Mouse (Mus musculus): ENCODE data around the gene Nono.

The Nono gene

GRCm38 (mm10) chrX:101429142-101429949 lies at the start of gene Nono:
TSS of gene Nono (plus strand) at chrX:101429318.
- DNase-seq (ENCODE audit: low spot score): peak; percentile 93

DNA sequence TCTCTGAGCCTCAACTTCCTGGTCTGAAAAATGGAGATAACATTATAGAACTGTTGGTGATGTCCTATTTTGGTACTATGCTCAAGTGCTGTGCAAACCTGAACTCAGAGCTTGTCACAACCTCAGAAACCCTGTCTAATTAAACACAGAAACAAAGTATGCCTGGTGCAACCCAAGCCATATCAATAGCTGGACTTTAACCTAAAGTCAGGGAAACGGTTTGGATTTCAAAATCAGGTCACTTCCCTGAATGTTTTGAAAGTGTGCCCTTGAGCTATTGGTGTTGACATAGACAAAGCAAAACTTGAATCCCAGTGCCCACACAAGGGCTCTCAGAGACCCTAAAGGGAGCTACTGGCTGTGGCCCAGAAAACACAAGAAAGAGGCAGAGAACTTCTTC lies 49.4 kb upstream of the Nono start:
- no peak for DNase-seq (ENCODE audit: low spot score)

DNA sequence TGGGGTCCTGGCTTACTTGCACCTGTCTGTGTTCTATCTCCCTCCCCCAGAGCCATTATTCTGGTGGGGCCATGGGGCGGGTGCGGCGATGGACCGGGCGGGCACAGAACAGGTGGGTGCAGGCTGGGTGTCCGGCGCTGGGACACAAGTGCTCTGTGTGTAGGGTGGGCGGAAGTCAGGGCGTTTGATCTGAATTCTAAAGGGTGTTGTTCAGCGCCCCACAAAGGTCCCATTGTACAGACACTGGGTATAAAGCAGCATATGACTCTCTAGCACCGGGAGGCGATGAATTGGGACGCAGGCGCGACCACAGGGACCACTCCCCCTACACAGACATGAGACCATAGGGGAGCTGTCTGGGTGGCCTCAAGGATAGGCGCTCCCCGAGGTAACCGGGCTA lies 45.7 kb upstream of the Nono start:
- DNase-seq (ENCODE audit: low spot score): no peak

DNA sequence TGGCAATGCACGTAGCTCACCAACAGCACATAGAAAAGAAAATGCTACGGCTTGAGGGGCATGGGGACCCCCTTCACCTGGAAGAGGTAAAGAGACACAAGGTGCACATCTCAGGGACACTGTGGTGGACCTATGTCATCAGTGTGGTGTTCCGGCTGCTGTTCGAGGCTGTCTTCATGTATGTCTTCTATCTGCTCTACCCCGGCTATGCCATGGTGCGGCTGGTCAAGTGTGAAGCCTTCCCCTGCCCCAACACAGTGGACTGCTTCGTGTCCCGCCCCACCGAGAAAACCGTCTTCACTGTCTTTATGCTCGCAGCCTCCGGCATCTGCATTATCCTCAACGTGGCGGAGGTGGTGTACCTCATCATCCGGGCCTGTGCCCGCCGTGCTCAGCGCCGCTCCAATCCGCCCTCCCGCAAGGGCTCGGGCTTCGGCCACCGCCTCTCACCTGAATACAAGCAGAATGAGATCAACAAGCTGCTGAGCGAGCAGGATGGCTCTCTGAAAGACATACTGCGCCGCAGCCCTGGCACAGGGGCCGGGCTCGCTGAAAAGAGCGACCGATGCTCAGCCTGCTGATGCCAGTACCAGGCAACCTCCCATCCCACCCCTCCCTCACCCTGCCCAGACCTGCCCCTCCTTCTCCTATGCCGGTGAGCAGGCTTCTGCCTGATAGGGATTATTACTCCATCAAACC lies 44.5 kb upstream of the Nono start:
- DNase-seq (ENCODE audit: low spot score): no peak

GRCm38 (mm10) chrX:101386222-101386621 lies 42.9 kb upstream of the Nono start:
- no peak for DNase-seq (ENCODE audit: low spot score)

- no peak for DNase-seq (ENCODE audit: low spot score)
These were observed 40.1 kb upstream of the Nono start for GRCm38 (mm10) chrX:101388866-101389537.

DNA sequence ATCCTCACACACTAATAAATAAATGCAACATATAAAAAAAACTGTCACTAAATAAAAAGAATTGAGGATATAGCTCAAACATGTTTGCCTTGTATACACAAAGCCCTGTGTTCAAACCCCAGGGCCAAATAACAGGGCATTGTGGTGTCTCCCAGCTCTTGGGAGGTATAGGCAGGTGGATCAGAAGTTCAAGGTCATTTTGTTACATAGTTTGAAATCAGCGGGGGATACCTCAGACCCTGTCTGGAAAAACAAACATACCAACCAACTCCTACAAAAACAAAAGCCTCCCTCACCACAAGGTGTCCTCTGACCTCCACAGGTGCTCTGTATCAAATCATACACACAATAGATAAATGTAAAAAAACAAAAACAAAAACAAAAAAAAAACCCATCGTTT lies 34.8 kb upstream of the Nono start:
- DNase-seq (ENCODE audit: low spot score): no peak

- no peak for DNase-seq (ENCODE audit: low spot score)
These were observed 32.7 kb upstream of the Nono start for GRCm38 (mm10) chrX:101396459-101396858.

DNA sequence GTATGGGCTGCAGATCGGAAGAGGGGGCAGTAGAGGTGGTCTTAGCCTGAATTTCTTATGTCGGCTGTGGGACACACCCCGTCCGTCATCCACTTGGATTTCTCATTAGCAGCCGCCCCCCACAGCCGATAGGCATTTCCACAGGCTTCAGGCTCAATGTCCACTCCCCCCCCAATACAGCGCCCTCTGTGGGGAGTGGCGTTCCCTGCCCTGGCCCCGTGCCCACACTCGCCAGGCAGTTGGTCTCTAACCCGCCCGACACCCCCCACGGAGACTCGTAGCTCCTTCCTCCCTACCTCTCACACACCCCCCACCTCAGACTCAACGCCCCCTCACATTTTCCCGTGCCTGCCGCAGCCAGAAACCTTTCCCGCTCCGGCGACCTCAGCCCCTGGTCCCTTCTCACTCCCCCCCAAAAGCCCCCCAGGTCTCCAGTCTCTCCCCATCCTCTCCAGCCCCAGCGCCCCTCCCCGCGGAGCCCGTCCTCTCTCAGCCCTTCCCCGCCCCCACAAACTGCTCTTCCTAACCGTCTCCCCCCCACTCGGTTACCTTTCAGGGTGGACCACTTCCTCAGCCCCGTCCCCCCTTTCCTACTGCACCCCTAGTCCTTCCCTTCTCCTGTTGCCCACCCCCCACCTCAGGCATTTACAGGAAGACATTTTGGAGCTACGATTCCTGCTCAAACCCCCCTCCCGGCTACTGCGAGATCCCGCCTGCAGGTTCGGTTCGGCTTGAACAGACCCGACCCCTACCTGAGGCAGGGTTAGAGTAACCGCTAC lies 10.0 kb upstream of the Nono start:
- peak; percentile 21 for DNase-seq (ENCODE audit: low spot score)

DNA sequence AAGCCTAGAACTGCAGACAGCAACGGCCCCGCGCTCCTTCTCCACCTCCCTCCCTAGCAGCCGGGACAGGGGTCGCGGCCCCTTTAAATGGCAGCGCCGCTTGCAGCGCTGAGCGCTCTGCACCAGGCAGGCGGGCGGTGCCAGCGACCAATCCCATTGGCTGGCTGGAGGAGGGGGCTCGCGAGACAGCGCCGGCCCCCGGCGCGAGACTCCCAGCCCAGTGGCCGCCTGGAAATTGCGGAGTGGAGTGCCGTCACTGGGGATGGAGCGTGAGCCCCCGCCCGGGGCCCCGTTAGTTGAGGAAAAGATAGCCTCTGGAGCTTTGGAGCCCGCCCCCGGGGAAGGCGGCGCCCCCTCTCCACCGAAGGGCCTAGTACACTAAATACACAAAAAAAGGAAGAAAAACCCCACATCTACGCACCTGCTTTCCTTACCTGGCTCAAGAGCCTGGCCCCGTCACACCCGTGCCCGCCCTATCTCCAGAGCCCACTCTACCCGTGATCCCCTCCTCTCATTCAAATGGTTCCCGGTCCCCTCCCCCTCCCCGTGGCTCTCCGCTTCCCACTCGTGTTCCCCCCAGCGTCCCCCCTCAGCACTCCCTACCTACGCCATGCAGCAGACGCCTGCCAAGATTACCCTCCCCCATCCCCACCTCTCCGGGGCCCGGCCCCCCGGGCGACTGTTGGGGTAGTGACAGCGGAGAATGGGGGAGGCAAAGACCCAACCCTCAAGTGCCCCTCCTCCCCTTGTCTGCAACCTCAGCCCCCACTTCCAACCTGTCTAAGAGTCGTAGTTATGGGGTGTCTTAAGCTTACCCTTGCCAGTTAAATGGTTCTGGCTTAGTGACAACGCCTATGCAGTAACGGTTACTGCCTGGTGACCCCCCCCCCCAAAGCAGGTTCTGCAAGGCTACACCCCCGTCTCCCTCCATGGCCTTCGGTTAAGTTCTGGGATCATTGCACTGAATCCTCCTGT lies 9.1 kb upstream of the Nono start:
- peak; percentile 84 for DNase-seq (ENCODE audit: low spot score)

- no peak for DNase-seq (ENCODE audit: low spot score)
These were observed 8.4 kb upstream of the Nono start, which contains the start of gene Zmym3 for GRCm38 (mm10) chrX:101420700-101421095. TSS of gene Zmym3 (minus strand) at chrX:101420849.

DNA sequence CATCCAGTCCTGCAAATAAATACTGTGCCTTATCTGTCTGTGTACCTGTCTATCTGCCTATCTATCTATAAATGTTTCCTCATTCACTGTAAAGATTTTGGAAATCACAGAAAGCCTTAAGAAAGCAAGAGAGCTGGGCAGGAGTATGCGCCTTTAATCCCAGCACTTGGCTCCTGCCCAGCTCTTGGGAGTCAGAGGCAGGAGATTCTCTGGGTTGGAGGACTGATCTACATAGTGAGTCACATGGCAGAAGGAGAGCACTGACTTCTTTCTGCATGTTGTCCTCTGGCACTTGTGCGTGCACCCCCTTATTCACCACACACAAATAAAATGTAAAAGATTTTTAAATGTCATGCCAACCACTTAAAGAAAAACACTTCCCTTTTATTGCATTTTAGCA lies 5.7 kb upstream of the Nono start:
- no peak for DNase-seq (ENCODE audit: low spot score)

- DNase-seq (ENCODE audit: low spot score): no peak
These were observed 1.3 kb upstream of the Nono start for GRCm38 (mm10) chrX:101427774-101428173.

DNA sequence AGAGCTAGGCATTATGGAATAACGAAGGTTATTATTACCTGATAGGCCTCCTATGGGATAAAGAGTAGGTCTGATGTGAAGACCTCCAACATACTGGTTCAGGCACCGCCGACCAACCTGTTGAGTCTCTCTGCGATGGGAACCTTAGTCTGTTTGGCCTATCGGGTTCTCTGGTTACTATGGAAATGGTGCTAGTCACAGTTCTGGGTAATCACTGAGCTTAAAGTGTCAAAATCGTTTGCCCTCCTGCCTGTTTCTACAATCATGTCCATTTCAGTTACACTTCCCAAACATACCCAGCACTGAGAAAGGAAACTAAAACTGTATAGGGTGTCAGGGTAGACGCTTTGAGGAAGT lies 355 bp upstream of the Nono start:
- peak; percentile 37 for DNase-seq (ENCODE audit: low spot score)

DNA sequence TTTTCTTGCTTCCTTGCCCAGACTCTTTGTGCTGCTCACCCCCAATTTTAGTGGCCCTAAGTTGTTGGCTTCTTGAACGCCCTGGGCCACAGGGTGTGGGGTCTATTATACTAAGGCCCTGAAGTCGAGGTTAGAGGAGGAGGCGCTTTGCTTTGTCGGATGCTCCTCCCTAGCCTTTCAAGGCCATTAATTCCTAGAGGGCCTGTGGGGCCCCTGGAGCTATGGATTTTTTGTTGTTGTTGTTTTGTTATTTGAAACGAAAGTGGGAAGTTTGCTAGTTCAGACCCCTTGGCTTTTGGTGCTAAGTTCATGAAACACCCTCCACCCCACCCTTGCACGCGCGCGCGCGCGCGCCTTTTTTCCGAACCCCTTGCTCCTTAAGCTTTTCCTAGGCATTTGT lies 858 bp downstream of the Nono start:
- DNase-seq (ENCODE audit: low spot score): peak; percentile 21

DNA sequence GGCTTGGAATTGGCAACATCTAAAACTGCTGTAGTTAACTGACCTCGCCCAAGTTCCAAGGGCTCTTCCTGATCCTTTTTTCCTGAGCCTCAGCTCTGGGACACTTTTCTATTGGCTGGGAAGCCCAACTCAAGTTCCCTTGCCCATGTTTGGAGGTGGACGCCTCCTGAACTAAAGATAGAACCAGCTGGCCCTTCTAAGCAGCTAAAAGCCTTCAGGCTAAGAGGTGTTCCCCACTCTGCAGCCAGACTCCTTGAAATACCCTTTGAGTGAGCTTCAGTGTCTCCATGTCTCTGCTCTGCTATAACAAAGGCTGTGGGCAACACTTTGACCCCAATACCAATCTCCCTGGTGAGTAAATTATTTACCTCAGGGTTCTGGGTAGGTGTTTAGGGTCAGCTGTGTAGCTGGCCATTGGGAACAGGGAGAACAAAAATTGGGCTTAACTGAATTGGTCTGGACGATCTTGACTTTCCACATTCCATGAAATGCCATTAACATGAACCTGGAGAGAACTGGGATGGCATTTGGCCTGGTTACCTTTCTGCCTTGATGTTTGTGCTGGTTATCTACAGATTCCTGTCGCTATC lies 19.9 kb downstream of the Nono start, which contains the start of gene Itgb1bp2:
Gene Itgb1bp2, plus strand, starts transcription at position 203 of the 590 bp plus-strand sequence.
- DNase-seq (ENCODE audit: low spot score): no peak

DNA sequence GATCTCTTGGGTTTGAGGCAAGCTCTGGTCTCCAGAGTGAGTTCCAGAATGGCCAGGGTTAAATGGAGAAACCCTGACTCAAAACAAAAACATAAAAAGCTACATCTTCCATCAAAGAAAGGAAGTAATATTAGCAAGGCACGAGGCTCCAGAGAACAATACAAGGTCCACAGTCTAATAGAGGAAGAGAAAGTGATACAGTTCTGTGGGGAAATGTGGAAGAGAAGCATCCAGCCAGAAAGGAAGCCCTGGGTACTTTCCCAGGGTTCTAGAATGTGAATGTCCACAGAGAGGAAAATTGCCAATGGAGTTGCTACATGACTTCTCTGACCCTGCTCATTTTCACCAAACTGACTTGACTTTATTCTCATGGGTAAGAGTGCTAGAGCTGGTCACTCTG lies 22.0 kb downstream of the Nono start:
- DNase-seq (ENCODE audit: low spot score): no peak

DNA sequence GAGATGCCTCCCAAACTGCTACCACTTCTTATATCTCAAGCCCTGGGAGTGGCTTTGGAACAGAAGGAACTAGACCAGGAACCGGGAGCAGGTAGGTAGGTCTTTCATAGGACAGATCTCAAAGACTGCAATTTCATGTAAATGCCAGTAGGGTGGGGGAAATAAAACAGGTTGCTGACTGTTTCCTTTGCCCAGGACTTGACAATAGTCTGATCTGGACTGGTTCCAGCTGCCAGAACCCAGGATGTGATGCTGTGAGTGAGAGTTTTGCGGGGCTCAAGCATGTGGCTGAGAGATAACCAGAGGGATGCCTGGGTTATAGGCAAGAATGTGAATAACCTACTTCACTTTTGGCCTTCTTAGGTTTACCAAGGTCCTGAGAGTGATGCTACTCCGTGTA lies 22.5 kb downstream of the Nono start:
- no peak for DNase-seq (ENCODE audit: low spot score)

DNA sequence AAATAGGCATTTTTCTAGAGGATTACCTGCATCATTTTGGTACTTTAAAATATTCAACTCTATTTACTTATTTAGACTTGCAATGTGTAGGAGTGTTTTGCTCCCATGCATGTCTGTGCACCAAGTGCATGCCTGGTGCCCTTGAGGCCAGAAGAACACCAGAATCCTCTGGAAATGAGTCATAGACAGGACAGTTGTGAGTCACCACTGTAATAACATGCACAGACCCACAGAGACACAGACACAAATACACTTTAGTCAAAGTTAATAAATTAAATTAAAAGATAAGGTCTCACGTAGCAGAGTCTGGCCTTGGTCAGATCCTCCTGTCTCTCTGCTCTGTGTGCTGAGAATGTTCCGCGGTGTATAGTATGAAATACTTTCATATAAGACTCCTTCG lies 43.1 kb downstream of the Nono start:
- DNase-seq (ENCODE audit: low spot score): peak; percentile 69

- DNase-seq (ENCODE audit: low spot score): no peak
These were observed 52.7 kb downstream of the Nono start for GRCm38 (mm10) chrX:101481604-101482350.
